Mouse (Mus musculus): ENCODE results near the gene Ttc28.
A peak's percentile ranks its signal among the peaks of the same experiment; 100 is the strongest.

Ttc28 gene

GRCm38 (mm10) chr5:111287571-111287970, 408.0 kb downstream of the Ttc28 start:
- no peak for DNase-seq (ENCODE audit: low spot score)

- DNase-seq (ENCODE audit: low spot score) = no peak
Measured at GRCm38 (mm10) chr5:111288486-111288885, 408.9 kb downstream of the Ttc28 start.

- no peak for DNase-seq (ENCODE audit: low spot score)
Measured at GRCm38 (mm10) chr5:111290071-111290470, 410.5 kb downstream of the Ttc28 start.

- no peak for DNase-seq (ENCODE audit: low spot score)
Measured at GRCm38 (mm10) chr5:111291639-111292038, 412.0 kb downstream of the Ttc28 start.

- DNase-seq (ENCODE audit: low spot score) = no peak
Measured at GRCm38 (mm10) chr5:111297801-111298200, 418.2 kb downstream of the Ttc28 start.

GRCm38 (mm10) chr5:111298706-111299105, 419.1 kb downstream of the Ttc28 start:
- DNase-seq (ENCODE audit: low spot score) = no peak

GRCm38 (mm10) chr5:111300776-111301175, 421.2 kb downstream of the Ttc28 start:
- DNase-seq (ENCODE audit: low spot score) = no peak

- no peak for DNase-seq (ENCODE audit: low spot score)
Measured at GRCm38 (mm10) chr5:111301736-111302135, 422.1 kb downstream of the Ttc28 start.

- peak; percentile 35 for DNase-seq (ENCODE audit: low spot score)
Measured at GRCm38 (mm10) chr5:111304730-111305129, 425.1 kb downstream of the Ttc28 start.

GRCm38 (mm10) chr5:111310185-111310584, 430.6 kb downstream of the Ttc28 start:
- no peak for DNase-seq (ENCODE audit: low spot score)

- DNase-seq (ENCODE audit: low spot score) = no peak
Measured at GRCm38 (mm10) chr5:111313833-111314232, 434.2 kb downstream of the Ttc28 start.

- DNase-seq (ENCODE audit: low spot score) = no peak
Measured at GRCm38 (mm10) chr5:111315061-111315460, 435.5 kb downstream of the Ttc28 start.

- DNase-seq (ENCODE audit: low spot score) = no peak
Measured at GRCm38 (mm10) chr5:111317526-111317925, 437.9 kb downstream of the Ttc28 start.

GRCm38 (mm10) chr5:111318946-111319345, 439.3 kb downstream of the Ttc28 start:
- DNase-seq (ENCODE audit: low spot score) = no peak

- no peak for DNase-seq (ENCODE audit: low spot score)
Measured at GRCm38 (mm10) chr5:111325813-111326212, 446.2 kb downstream of the Ttc28 start.

GRCm38 (mm10) chr5:111327420-111327819, 447.8 kb downstream of the Ttc28 start:
- no peak for DNase-seq (ENCODE audit: low spot score)

- peak; percentile 28 for DNase-seq (ENCODE audit: low spot score)
Measured at GRCm38 (mm10) chr5:111329782-111330416, 450.3 kb downstream of the Ttc28 start.

GRCm38 (mm10) chr5:111330417-111331098, 451.0 kb downstream of the Ttc28 start, which contains the start of gene Pitpnb:
Gene Pitpnb (plus strand): TSS chr5:111330763.
- DNase-seq (ENCODE audit: low spot score) = peak; percentile 98

GRCm38 (mm10) chr5:111331099-111331435, 451.5 kb downstream of the Ttc28 start:
- peak; percentile 29 for DNase-seq (ENCODE audit: low spot score)

- DNase-seq (ENCODE audit: low spot score) = no peak
Measured at GRCm38 (mm10) chr5:111335939-111336691, 456.5 kb downstream of the Ttc28 start.
